Mouse (Mus musculus) kidney, adult 2 months (tissue): ENCODE measurements at regions not wholly inside any gene's neighbourhood (a gene's known extent, or its start where the extent isn't known, plus 50 kb on each side); places are given as distances from the start of the nearest gene placed in this dataset.

Experiments used
- CTCF ChIP-seq: fragments of 200-500 bp; conservative IDR thresholded peaks from 2 replicates; pipeline ENCODE4 v1.5.1; 2011; ENCODE audit warnings: low read depth, mild to moderate bottlenecking, control low read depth, low read length, moderate library complexity, mixed read lengths; ENCODE audit not compliant: insufficient read depth, insufficient read length
- POLR2A ChIP-seq: fragments of 200-500 bp; IDR thresholded peaks from one replicate; pipeline ENCODE4 v1.6.1; 2011; ENCODE audit warnings: low read depth, low read length, control low read depth

DNA sequence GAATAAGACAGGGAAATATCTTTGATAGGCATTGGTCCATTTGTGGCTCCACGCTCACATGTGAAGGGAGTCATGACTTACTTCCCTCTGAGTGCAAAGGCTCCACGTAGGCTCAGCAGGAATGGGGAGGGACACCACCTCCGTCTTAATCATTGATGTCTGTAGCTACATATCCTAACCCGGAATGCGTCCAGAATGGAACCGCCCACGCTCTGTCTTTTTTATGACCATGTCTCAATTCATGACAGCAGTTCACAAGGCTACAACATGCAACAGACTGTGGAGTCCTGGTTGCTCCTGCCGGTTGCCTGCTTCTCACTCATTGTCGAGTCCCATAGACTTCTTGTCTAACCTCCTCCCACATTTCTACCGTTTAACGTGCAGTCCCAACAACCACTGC lies 104.1 kb upstream of the Oxgr1 start:
- no peak for TF ChIP-seq POLR2A
- TF ChIP-seq CTCF: no peak
